Mouse (Mus musculus) right cerebral cortex, postnatal 36 days (tissue): ENCODE measurements around the gene Nrg3.
"Not testable (repeated sequence)": the region's sequence is repeated elsewhere in the genome, so short reads cannot be mapped to it uniquely, and the experiment has no call there.

Source experiments
- DNase-seq, 2 experiments: peaks; one replicate each; pipeline ENCODE4 v3.0.0; 2022; ENCODE audit warnings: low spot score in 2 of 2, mixed read lengths in 1 of 2

The Nrg3 gene

GRCm38 (mm10) chr14:38628862-38629619 lies 843.8 kb downstream of the Nrg3 start:
- no peak for DNase-seq

DNA sequence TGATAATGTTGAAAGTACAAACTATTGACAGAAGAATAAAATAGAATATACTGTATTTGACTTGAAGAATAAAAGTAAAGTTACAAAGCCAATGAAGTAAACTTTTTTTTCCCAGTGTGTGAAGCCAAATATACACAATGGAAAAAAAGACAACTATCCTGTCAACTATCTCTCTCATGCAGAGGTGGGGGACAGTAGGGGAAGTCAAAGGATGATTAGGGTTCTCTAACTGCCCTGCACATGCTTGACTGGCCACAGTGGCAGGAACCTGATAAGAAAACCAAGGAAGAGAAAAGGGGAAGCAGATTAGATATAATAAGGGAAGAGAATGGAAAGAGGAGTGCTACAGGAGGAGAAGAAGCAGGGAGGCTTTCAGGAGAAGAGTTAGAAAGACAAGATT lies 855.9 kb downstream of the Nrg3 start:
- DNase-seq = no peak

DNA sequence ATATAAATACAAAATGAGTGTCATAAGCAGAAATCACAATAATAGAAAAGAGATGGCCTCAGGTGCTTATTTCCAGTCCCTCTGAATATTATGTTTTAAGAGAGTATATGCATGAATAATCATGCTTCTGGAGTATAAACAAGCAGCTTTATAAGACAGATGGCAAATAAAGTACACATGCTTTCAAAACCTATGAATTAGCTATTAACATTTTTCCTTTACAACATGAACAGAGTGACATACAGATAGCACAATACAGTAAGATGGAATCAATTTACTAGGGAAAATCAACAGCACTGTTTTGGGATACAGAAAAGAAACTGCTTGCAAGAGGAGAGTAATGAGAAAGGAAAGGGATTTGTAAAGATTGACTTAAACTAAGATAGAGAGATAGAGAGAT lies 875.2 kb downstream of the Nrg3 start:
- no peak for DNase-seq

- DNase-seq = no peak
These were observed 878.6 kb downstream of the Nrg3 start for GRCm38 (mm10) chr14:38594297-38594696.

- no peak for DNase-seq
These were observed 896.1 kb downstream of the Nrg3 start for GRCm38 (mm10) chr14:38576796-38577195.

GRCm38 (mm10) chr14:38568184-38568583 lies 904.7 kb downstream of the Nrg3 start:
- DNase-seq = no peak

DNA sequence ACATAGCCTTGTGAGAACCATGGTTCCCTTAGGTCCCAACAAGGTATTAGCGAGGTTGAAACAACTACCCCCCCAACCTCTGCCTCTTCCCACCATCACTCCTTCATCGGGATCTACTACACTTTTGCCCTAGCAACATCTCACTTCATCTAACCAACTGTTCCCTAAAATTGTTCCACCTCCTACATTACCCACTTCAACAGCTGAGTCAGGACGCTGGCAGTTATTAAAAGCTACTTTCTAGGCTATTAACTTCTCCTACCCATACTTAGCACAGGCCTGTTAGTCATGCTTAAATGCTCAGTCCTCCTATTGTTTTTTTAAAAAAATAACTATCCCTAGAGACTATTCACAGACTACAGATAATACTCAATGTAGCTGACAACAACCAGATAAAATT lies 906.7 kb downstream of the Nrg3 start:
- DNase-seq = no peak

DNA sequence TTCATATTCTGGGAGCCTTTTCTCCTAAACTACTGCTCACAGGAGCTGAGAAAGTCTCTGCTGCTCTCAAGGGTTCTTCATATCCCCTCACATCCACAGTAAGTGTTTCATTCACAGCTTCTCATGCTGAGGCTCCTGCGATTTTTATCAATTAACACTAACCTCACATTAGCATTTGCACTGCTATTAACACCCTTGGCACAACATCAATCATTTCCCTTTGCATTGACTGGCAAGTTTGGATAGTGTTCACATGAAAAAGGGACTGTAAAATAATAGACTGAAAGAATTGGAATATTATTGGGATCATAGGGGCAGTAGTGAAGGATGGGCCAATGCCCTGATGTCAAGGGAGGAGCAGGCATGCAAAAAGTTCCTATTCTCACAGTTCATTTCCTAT lies 918.3 kb downstream of the Nrg3 start:
- DNase-seq = no peak

DNA sequence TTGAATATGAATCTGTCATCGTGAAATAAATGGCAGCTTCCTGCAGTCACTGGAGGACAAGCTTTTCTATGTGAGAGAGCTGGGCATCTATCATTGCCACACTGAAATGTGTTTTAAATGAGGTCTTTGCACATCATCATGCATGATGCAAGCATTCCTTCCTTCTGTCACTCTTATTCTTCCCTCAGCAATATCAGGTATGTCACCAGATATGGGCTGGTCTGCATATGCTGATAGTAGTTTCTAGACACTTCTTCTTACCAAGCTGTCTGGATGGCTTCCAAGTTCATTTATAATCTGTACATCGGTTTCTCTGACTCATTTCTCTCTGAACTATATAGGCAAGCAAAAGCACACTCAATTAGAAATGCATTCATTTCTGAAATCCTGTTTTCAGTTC lies 925.6 kb downstream of the Nrg3 start:
- DNase-seq = no peak

DNA sequence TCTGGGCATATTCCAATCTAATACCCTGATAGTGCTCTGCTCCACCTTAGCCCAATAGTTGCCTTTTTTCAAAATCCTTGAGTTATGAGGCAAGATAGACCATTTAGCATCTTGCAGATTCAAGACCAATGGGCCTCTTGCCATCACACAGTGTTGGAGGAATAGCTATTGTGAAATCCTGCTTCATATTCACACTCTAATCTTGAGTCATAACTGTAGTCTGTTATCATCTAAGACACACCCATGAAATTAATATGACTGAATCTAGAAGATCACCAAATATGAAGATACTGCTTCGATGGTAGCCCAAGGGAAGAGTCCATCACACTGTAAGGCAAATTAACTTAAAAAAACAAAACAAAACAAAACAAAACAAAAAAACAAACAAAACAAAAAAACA lies 937.7 kb downstream of the Nrg3 start:
- no peak for DNase-seq

DNA sequence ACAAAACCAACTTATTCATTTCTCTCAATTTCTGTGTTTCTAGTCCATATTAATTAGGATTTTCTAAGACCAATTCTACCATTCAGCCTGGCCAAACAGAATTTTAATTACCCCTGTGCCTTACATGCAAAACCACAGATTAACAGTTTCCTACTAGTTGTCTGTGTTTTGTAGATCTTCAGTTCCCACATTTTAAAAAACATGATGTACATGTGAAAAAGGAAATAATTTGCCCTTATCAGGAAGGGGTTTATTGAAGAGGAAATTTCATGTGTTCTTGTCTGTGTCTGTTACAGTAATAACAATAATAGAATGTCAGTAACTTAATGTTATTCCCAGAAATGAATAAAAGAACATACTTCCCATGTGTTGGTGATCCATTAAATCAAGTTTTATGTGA lies 939.4 kb downstream of the Nrg3 start:
- no peak for DNase-seq

GRCm38 (mm10) chr14:38516232-38516631 lies 956.7 kb downstream of the Nrg3 start:
- no peak for DNase-seq

- no peak for DNase-seq
These were observed 963.9 kb downstream of the Nrg3 start for GRCm38 (mm10) chr14:38509016-38509415.

GRCm38 (mm10) chr14:38494970-38495369 lies 977.9 kb downstream of the Nrg3 start:
- DNase-seq = no peak

GRCm38 (mm10) chr14:38447086-38447485 lies 1025.8 kb downstream of the Nrg3 start:
- no peak for DNase-seq

GRCm38 (mm10) chr14:38444788-38445187 lies 1028.1 kb downstream of the Nrg3 start:
- no peak for DNase-seq

DNA sequence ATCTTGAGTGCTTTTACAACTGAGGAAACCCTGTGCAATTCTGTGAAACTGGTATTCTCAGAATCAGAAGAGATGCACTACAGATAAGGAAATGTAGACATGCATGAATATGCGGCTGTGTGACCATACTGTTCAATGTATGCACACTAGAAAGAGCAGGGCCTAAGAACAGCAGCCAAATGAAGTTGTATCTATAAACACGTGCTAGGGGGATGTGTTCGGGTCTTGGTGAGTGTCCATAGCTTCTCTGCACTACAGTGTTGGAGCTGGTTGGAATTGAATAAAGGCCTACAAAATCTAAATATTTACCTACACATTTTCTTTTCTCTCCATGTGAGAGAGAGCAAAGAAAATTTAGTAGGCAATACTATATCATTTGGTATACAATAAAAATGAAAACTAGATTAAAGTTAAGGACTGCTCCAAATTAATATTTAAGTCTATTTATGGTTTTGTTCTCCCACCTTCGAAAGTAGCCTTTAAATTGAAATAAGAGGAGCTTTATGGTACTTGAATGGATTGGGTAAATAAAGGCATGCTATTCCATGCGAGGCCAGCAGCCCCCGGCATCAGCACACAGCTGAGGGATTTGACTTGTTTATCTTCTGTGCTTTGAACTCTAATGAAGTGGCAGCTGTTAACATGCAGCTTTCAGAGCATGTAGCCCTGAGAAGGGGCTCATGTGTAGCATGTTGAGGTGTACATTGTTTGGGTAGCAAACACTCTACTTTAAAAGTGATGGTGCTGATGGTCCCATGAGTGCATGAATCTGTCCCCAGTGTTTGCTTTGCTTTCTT lies 1038.9 kb downstream of the Nrg3 start:
- DNase-seq = no peak

- no peak for DNase-seq
These were observed 1098.2 kb downstream of the Nrg3 start for GRCm38 (mm10) chr14:38374660-38375059.

- no peak for DNase-seq
These were observed 1131.9 kb downstream of the Nrg3 start for GRCm38 (mm10) chr14:38340967-38341366.

GRCm38 (mm10) chr14:38322841-38323240 lies 1150.0 kb downstream of the Nrg3 start:
- DNase-seq = not testable (repeated sequence)

- no peak for DNase-seq
These were observed 1152.1 kb downstream of the Nrg3 start for GRCm38 (mm10) chr14:38320619-38321340.
